Mouse (Mus musculus): ENCODE results near the gene AI481877.

The AI481877 gene

GRCm38 (mm10) chr4:59034918-59035785 lies 103.6 kb downstream of the AI481877 start, which contains the start of gene Gng10:
Gene Gng10, plus strand, starts transcription at chr4:59035088.
- peak; percentile 79 for DNase-seq (ENCODE audit: low read depth, low spot score)

- no peak for DNase-seq (ENCODE audit: low read depth, low spot score)
Observed at GRCm38 (mm10) chr4:59034325-59034917, 104.4 kb downstream of the AI481877 start.

GRCm38 (mm10) chr4:59016922-59017321 lies 121.9 kb downstream of the AI481877 start:
- no peak for DNase-seq (ENCODE audit: low read depth, low spot score)

- DNase-seq (ENCODE audit: low read depth, low spot score), result no peak
Observed at GRCm38 (mm10) chr4:59015181-59015580, 123.6 kb downstream of the AI481877 start.

- DNase-seq (ENCODE audit: low read depth, low spot score), result no peak
Observed at GRCm38 (mm10) chr4:59011446-59011845, 127.3 kb downstream of the AI481877 start.

GRCm38 (mm10) chr4:59009696-59010095 lies 129.1 kb downstream of the AI481877 start:
- no peak for DNase-seq (ENCODE audit: low read depth, low spot score)

GRCm38 (mm10) chr4:59009186-59009585 lies 129.6 kb downstream of the AI481877 start:
- no peak for DNase-seq (ENCODE audit: low read depth, low spot score)

GRCm38 (mm10) chr4:59007974-59008373 lies 130.8 kb downstream of the AI481877 start:
- no peak for DNase-seq (ENCODE audit: low read depth, low spot score)

GRCm38 (mm10) chr4:59007016-59007415 lies 131.8 kb downstream of the AI481877 start:
- DNase-seq (ENCODE audit: low read depth, low spot score), result peak; percentile 70

- DNase-seq (ENCODE audit: low read depth, low spot score), result no peak
Observed at GRCm38 (mm10) chr4:59006211-59006610, 132.6 kb downstream of the AI481877 start.

GRCm38 (mm10) chr4:59003806-59004200 lies 135.0 kb downstream of the AI481877 start:
- no peak for DNase-seq (ENCODE audit: low read depth, low spot score)

- DNase-seq (ENCODE audit: low read depth, low spot score), result peak; percentile 96
Observed at GRCm38 (mm10) chr4:59002948-59003805, 135.6 kb downstream of the AI481877 start, which contains the start of gene Gm20503. Gene Gm20503, plus strand, starts transcription at chr4:59003210.

- peak; percentile 69 for DNase-seq (ENCODE audit: low read depth, low spot score)
Observed at GRCm38 (mm10) chr4:59000614-59001013, 138.2 kb downstream of the AI481877 start.

- DNase-seq (ENCODE audit: low read depth, low spot score), result peak; percentile 88
Observed at GRCm38 (mm10) chr4:58999686-59000085, 139.1 kb downstream of the AI481877 start.

GRCm38 (mm10) chr4:58998688-58999087 lies 140.1 kb downstream of the AI481877 start:
- no peak for DNase-seq (ENCODE audit: low read depth, low spot score)

GRCm38 (mm10) chr4:58997081-58997480 lies 141.7 kb downstream of the AI481877 start:
- no peak for DNase-seq (ENCODE audit: low read depth, low spot score)

GRCm38 (mm10) chr4:58995251-58995693 lies 143.5 kb downstream of the AI481877 start:
- no peak for DNase-seq (ENCODE audit: low read depth, low spot score)

- DNase-seq (ENCODE audit: low read depth, low spot score), result no peak
Observed at GRCm38 (mm10) chr4:58994762-58995161, 144.0 kb downstream of the AI481877 start, which contains the start of gene Dnajc25. Gene Dnajc25, plus strand, starts transcription at chr4:58995062.
